Mouse (Mus musculus) midbrain, embryonic 11.5 days (tissue): Measurements from ENCODE around the gene Trmo. TPM values are rescaled to one million over a fixed set of nuclear protein-coding genes. Genes with fewer than 3 reads are reported as not detected.

Experiments
- ATAC-seq: fragments of 200-750 bp; cut with Nextera tagmentation; 2 replicates; pipeline ENCODE4 v1.8.0; 2017; ENCODE audit warnings: moderate TSS enrichment, moderate library complexity; ENCODE audit not compliant: low FRiP score
- DNase-seq: peaks from one replicate; pipeline ENCODE4 v3.0.0; 2015; ENCODE audit warnings: low spot score; ENCODE audit errors: missing footprints
- H3K27ac ChIP-seq: fragments of 300-500 bp; sonication (generic); 2 replicates; pipeline ENCODE4 v1.5.1; 2014; ENCODE audit warnings: low read depth, low read length
- H3K27me3 ChIP-seq: fragments of 300-500 bp; sonication (generic); 2 replicates; pipeline ENCODE4 v1.6.1; 2014; ENCODE audit warnings: mild to moderate bottlenecking, low read length, moderate library complexity, mixed read lengths; ENCODE audit not compliant: control insufficient read depth, insufficient read depth
- H3K36me3 ChIP-seq: fragments of 300-500 bp; sonication (generic); 2 replicates; pipeline ENCODE4 v1.6.1; 2014; ENCODE audit warnings: mild to moderate bottlenecking, low read length, moderate library complexity, mixed read lengths; ENCODE audit not compliant: control insufficient read depth, insufficient read depth
- H3K4me1 ChIP-seq: fragments of 300-500 bp; sonication (generic); 2 replicates; pipeline ENCODE4 v1.6.1; 2014; ENCODE audit warnings: low read length; ENCODE audit not compliant: control insufficient read depth, insufficient read depth
- H3K4me2 ChIP-seq: fragments of 300-500 bp; sonication (generic); 2 replicates; pipeline ENCODE4 v1.6.1; 2014; ENCODE audit warnings: mild to moderate bottlenecking, moderate library complexity
- H3K4me3 ChIP-seq: fragments of 300-500 bp; sonication (generic); 2 replicates; pipeline ENCODE4 v1.5.1; 2014; ENCODE audit warnings: low read depth, low read length
- H3K9ac ChIP-seq: fragments of 300-500 bp; sonication (generic); 2 replicates; pipeline ENCODE4 v1.6.1; 2014; ENCODE audit warnings: low read length
- H3K9me3 ChIP-seq: fragments of 300-500 bp; sonication (generic); 2 replicates; pipeline ENCODE4 v1.6.1; 2016; ENCODE audit warnings: low read length; ENCODE audit not compliant: control insufficient read depth
- WGBS: fragments of 180-500 bp; shearing (Covaris S2); extraction: QIAGEN DNeasy Blood & Tissue Kit; methylation state at CpG from one replicate; pipeline ENCODE4 v1.1.7; 2014; 5-methylcytosine and 5-hydroxymethylcytosine counted together
- polyA plus RNA-seq: library from polyadenylated mRNA; unstranded; fragments of >200 nt; fragmentation: Nextera tagmentation; extraction: Ambion mirVana; gene quantifications from 2 replicates; pipeline ENCODE4 v1.2.1, GENCODE M21; 2014

Trmo gene
- polyA plus RNA-seq, 1 experiment from 2014 or later = 13.8 TPM

DNA sequence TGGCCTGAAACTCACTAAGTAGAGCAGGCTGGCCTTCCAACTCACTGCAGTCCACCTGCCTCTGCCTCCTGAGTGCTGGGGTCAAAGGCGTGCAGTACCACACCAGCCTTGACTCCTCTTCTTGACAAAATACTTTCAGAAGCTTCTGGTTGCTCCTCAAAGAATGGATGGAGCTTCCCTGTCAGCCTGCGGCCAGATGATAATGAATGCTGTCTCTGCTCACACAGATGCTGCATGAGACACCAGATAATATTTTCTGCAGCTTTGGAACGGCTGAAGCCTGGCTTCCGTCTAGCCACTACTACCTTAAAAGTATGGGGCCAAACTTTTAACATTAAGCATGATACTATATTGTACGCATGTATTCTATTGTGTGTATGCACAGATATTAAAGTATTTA lies 21.4 kb upstream of the Trmo start:
- Histone ChIP-seq H3K36me3 (no peaks in the 10 kb centered on the region), H3K4me1 (no peaks in the 10 kb centered on the region), H3K4me3 (no peak overlapping the region), H3K9me3 (no peaks in the 10 kb centered on the region), H3K9ac (no peak overlapping the region), H3K27me3 (no peaks in the 10 kb centered on the region), H3K27ac (no peak overlapping the region; the same call in 1 of the 2 replicates), H3K4me2 (no peak overlapping the region)
- DNase-seq (no peak), ATAC-seq (no peak)
- WGBS = 88% methylated on average over 5 of the region's 5 CpGs

DNA sequence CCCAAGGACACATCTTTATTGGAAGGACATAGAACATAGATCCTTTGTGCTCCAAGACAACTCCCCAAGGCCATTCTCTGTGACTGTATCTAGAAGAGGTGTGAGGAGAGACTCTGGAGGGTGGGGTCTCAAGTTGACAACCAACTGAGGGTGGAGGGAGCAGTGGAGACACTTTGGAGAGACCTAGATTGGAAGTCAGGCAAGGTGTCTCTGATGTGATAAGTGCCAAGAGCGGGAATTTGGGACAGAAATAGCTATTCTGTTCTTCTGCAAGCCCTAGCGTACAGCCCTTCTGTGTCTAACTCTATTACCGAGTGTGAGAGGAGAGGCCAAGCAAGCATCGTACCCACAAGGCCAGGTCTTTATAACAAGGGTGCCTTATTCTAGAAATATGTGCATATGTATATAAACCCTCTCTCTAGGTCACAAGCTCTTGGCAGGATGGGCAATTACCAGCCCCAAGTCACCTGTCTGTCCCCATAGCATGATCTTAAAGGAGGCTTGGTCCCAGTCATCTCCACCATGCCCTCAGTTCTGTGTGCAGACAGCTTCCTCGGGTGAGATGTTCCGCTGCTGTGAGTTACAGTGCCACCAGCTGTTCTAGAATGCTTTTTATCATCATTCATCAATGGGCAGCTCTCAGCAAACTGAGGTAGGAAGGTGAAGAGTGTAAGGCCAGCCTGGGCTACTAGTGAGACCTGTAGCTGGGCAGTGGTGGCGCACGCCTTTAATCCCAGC lies 17.9 kb upstream of the Trmo start:
- DNase-seq (no peak), ATAC-seq (no peak)
- Histone ChIP-seq H3K27me3 (no peaks in the 10 kb centered on the region), H3K4me1 (no peaks in the 10 kb centered on the region), H3K36me3 (no peaks in the 10 kb centered on the region), H3K9me3 (no peaks in the 10 kb centered on the region), H3K4me2 (no peak overlapping the region), H3K9ac (no peak overlapping the region), H3K4me3 (no peak overlapping the region), H3K27ac (no peak overlapping the region)
- 89% methylated on average over 8 of the region's 8 CpGs for WGBS

DNA sequence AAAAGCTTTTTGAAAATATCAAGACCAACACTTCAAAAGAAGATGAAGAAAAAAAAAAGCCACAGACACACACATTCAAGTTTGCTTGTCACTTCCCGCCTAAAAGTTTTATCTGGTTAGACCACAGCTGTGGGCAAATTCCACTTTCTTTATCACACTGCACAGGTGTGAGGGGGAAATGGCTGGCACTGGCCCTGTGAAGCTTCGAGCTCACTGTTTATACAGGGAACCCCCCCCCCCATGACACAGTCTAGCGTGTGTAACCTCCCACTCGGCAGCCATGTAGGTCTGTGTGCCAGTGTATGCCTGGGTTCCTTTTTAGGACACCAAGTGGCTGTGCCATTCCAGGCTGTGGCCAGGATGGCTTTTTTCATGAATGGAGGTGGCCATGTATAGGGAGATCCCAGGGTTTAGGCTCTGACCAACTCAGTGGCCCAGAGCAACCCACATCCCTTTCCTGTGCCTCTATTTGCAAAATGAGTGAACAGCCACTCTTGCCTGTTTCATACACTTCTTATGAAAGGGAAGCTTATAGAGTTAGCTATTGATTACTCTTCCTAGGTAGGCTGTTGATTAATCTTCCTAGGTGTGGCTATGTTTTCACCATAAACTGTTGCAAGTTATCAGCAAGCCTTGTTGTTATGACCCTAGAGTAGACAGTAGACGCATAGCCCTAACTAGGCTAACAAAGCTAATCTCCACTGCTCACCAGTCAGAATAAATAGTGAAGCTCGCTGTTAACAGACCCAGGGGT lies 15.0 kb upstream of the Trmo start:
- H3K9ac ChIP-seq = no peak overlapping the region
- 84% methylated on average over 6 of the region's 6 CpGs for WGBS
- H3K4me1 ChIP-seq = no peaks in the 10 kb centered on the region
- H3K27me3 ChIP-seq = no peaks in the 10 kb centered on the region
- no peak overlapping the region for H3K4me2 ChIP-seq
- H3K36me3 ChIP-seq = no peaks in the 10 kb centered on the region
- H3K27ac ChIP-seq = no peak overlapping the region
- DNase-seq = no peak
- no peaks in the 10 kb centered on the region for H3K9me3 ChIP-seq
- no peak overlapping the region for H3K4me3 ChIP-seq
- no peak for ATAC-seq

DNA sequence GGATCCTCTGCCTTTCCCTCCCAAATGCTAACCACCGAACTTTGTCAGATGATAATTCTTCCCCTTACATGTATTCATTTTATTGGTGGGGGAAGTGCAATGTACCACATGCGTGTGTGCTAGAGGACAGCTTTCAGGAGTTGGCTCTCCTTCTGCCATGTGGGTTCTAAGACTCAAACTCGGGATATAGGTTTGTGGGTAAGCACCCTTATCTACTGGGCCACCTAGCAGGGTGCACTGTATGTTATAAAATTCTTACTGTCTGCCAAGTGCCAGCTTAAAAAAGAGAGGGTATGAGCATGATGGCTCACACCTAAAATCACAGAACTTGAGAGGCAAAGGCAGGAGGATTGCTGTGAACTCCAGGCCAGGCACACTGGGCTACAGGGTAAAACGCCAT lies 9.6 kb upstream of the Trmo start:
- Histone ChIP-seq H3K4me3 (no peak overlapping the region), H3K9me3 (no peaks in the 10 kb centered on the region), H3K9ac (no peak overlapping the region), H3K27me3 (no peaks in the 10 kb centered on the region), H3K4me2 (no peak overlapping the region), H3K4me1 (no peaks in the 10 kb centered on the region), H3K36me3 (no peaks in the 10 kb centered on the region), H3K27ac (no peak overlapping the region)
- ATAC-seq (no peak), DNase-seq (no peak)
- WGBS = 77% methylated on average over 4 of the region's 4 CpGs

DNA sequence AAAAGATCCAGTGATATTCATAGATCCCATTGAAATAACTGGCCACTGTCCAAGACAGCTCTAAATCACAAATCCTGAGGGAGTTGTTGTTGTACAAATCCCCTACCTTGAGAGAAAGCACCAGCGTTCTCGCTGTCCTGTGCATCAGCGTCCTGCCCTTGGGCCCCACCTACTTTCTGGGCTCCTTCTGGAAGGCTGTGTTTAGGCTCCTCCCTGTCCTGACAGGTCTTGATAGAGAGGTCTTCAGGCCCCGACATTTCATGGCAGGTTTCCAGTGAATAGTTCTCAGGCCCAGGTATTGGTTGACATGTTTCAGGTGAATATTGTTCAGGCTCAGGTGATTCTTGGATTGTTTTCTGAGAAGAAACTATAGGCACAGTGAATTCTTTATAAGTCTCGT lies 6.5 kb upstream of the Trmo start:
- H3K9ac ChIP-seq = no peak overlapping the region
- DNase-seq (no peak), ATAC-seq (no peak)
- no peak overlapping the region for H3K4me3 ChIP-seq
- 39% methylated on average over 5 of the region's 5 CpGs for WGBS
- H3K36me3 ChIP-seq = no peaks in the 10 kb centered on the region
- no peaks in the 10 kb centered on the region for H3K27me3 ChIP-seq
- no peak overlapping the region for H3K4me2 ChIP-seq
- H3K9me3 ChIP-seq = no peaks in the 10 kb centered on the region
- H3K27ac ChIP-seq = no peak overlapping the region
- H3K4me1 ChIP-seq = no peaks in the 10 kb centered on the region

DNA sequence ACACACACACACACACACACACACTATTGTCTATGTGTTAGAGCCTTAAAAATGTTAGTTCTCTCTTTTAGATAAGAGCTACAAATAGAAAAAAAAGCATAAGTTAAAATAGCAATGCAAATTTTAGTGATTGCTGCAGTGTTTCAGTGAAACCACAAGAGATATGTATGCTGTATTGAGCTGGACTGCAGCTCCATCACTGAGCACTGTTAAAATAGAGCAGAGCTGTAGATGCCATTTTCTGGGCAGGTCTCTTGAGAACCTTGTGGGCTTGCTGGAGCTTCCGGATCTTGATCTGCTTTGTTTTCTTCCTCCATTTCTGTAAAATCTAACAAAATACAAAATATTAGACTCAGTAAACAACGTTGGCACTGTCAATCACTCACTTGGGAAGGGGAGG lies 5.2 kb upstream of the Trmo start:
- ATAC-seq (no peak), DNase-seq (no peak)
- no peaks in the 10 kb centered on the region for H3K9me3 ChIP-seq
- no peak overlapping the region for H3K27ac ChIP-seq
- no peaks in the 10 kb centered on the region for H3K36me3 ChIP-seq
- H3K4me2 ChIP-seq = no peak overlapping the region
- no peak overlapping the region for H3K9ac ChIP-seq
- H3K4me3 ChIP-seq = no peak overlapping the region
- WGBS = 80% methylated on average over 2 of the region's 2 CpGs
- H3K27me3 ChIP-seq = no peaks in the 10 kb centered on the region
- peaks cover 2% of the 10 kb centered on the region; the same call in 1 of the 2 replicates for H3K4me1 ChIP-seq

DNA sequence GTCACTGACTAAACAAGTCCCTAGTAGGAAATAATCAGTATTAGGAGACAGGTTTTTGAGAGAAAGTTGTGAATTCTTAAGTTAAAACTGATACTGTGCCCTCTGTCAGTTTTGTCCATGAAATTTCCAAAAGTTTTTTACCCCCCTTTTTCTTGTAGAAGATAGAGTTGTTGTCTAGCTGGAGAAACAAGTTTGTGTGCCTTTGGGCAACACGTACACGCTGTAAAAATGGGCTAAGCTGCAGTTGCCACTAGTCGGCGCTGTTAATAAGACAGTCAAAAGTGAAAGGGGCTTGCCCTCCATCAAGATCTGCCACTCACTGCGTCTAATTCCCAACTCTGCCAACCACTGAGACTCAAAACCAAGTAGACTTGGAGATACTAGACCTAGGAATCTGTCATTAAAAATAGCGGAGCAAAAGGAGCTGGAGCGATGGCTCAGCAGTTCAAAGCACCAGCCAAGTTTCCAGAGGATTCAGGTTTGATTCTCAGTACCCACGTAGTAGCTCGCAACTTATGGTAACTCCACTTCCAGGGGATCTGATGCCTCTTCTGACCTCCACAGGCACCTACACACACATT lies 1.2 kb upstream of the Trmo start:
- Histone ChIP-seq H3K27ac (no peak overlapping the region), H3K4me1 (peaks cover 2% of the 10 kb centered on the region; the same call in 1 of the 2 replicates), H3K9ac (peak overlapping the region; percentile 93; the same call in 1 of the 2 replicates), H3K4me3 (no peak overlapping the region), H3K4me2 (peak overlapping the region; percentile 42), H3K36me3 (no peaks in the 10 kb centered on the region), H3K9me3 (no peaks in the 10 kb centered on the region), H3K27me3 (no peaks in the 10 kb centered on the region)
- ATAC-seq = no peak
- DNase-seq = peak; percentile 98
- 21% methylated on average over 9 of the region's 9 CpGs for WGBS

DNA sequence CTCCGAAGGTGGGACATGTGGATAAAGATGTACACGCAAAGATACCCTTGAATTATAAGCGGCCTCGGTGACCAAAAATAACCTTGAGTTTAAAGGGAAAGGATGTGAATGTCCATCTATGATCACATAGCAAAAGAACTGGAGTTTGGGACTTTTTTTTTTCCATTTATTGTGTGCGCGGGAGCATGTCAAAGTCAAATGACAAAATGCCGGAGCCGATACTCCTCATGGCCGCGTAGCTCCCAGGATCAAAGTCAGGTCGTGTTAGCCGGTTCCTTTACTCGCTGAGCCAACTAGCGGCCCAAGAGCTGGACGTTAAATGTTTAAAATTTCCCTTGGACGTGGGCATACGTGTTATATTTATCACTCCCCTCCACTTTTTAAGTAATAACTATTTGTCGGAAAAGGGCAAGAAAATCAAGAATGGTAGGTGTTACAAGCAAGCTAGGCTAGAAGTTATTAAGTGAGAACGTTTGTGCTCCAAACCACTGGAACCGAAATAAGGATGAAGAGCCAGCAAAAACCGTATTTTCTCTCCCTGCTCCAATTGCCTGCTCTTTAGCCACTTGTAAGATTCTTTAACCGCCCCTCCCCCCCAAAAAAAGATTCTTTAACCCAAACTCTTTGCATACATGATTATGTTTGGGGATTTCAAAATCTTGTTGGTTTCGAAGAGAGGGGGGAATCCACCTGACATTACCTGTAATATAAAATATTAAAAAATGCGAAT lies 540 bp upstream of the Trmo start:
- peak overlapping the region; percentile 74 for H3K27ac ChIP-seq
- no peak for DNase-seq
- H3K4me1 ChIP-seq = peaks cover 2% of the 10 kb centered on the region; the same call in 1 of the 2 replicates
- H3K4me2 ChIP-seq = peak overlapping the region; percentile 42
- peak overlapping the region; percentile 54 for H3K4me3 ChIP-seq
- 0 out of 2 replicates have a peak, but pooled peaks cover 3% of the 10 kb centered on the region for H3K36me3 ChIP-seq
- ATAC-seq = peak; percentile 31; the same call in 1 of the 2 replicates
- WGBS = 2% methylated on average over 24 of the region's 24 CpGs
- H3K27me3 ChIP-seq = no peaks in the 10 kb centered on the region
- peak overlapping the region; percentile 93 for H3K9ac ChIP-seq
- H3K9me3 ChIP-seq = no peaks in the 10 kb centered on the region
